Mouse (Mus musculus) erythroblast, adult 5-6 weeks (primary cell): Measurements from ENCODE around the gene Crim1. TPM values are rescaled to one million over a fixed set of nuclear protein-coding genes. Genes with fewer than 3 reads are reported as not detected.

Experiments used
- ATAC-seq: replicated peaks from 2 replicates; pipeline ENCODE4 v1.8.0; 2016; ENCODE audit warnings: moderate number of reproducible peaks, mild to moderate bottlenecking, moderate TSS enrichment, inconsistent platforms; ENCODE audit not compliant: poor library complexity, low FRiP score, severe bottlenecking
- total RNA-seq, 2 experiments: library from RNA; stranded (forward) in 1 of 2; stranded (reverse) in 1 of 2; fragments of 150-400 nt in 1 of 2; fragments of 200-764, 138-1000 nt in 1 of 2; gene quantifications; 2 replicates each; pipeline versions ENCODE4 v1.2.3 to v1.2.4; 2015 to 2017; ENCODE audit warnings: low replicate concordance in 2 of 2

Crim1 gene
- total RNA-seq, 2 experiments from 2014 or later = 1.5 to 2.2 TPM

DNA sequence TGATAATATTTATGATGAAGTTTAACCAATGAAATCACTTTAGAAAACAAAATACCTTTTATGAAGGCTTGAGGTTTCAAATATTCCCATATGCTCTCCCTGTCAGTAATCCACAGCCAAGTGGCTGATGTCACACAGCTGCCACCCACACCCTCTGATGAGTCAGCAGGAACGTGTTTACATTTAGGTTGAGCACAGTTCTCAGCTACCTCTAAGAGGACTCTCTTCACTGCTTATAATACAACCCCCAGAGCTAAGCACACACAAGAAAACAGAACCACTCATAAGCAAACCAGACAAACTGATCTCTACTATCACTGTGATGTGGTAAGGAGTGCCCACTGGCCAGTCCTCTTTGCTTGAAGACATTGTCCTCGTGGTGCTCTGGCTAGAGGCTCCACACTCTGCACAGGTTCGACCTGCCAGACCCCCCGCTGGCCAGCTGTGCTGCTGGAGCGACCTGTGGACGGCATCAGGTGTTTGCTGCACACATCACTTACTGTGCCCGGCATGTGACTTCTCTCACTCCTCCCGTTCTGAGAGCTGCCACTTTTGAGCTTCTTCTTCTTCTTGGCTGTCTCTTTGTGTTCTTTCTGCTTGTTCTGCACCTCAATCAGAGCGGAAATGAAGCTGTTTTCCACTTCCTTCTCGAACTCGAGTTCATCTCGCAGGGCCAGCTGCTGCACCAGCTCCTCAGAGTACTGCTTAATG is 200.2 kb downstream of the Crim1 start:
- ATAC-seq = peak; percentile 99

- ATAC-seq = no peak
Measured at GRCm38 (mm10) chr17:78401311-78401710, 201.3 kb downstream of the Crim1 start.

DNA sequence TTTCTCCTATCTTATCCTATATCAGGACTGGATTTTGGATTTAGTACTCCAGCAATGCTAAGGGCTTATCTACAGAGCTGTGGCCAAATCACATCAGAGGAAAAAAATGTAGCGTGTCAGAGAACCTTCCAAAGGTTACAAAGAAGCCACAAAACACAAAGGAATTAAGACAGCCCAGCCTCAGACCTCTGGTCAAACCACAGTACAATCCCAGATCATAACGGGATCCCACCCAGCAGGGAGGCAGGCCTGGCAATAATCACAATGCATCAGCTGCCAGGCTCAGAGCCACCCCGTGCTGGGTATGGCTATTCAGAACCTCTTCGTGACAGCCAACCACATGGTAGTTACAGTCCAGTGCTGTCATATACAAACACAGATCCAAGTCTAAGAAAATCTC is 201.7 kb downstream of the Crim1 start:
- ATAC-seq = no peak

GRCm38 (mm10) chr17:78402174-78402573 is 202.1 kb downstream of the Crim1 start:
- no peak for ATAC-seq

DNA sequence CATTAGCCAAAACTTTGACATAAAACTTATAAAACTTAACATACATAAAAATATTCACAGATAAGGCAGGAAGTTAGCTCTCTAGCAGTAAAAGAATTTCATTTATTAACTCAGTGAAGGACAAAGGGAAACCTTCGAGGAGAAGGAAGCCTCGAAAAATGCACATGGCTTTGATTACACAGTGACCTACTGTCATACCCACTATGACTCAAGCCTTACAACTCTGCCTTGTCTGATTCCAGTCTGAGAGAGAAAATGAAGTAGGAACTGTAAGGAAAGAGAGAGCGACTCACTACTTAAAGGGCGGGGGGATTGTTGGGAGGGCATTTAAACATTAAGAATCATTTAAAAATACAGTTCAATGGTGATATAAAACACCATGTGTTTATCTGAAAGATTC is 203.2 kb downstream of the Crim1 start:
- no peak for ATAC-seq

DNA sequence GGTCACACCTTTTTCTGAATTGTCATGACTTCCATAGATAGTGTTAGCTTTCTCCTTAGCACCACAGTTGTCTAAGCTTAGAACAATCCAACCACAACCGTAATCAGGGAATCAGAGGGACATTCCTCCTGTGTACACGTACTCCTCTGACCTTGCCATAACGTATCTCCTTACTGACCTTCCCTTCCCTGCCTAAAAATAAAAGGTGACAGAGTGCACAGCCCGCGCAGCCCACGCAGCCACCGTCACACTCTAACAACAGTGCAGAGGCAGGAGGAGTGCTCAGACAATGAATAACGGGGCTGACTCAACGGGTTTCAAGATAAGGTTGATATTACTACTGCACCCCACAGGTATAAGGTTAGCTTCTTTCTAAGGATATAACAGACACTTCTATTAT is 203.8 kb downstream of the Crim1 start:
- no peak for ATAC-seq

DNA sequence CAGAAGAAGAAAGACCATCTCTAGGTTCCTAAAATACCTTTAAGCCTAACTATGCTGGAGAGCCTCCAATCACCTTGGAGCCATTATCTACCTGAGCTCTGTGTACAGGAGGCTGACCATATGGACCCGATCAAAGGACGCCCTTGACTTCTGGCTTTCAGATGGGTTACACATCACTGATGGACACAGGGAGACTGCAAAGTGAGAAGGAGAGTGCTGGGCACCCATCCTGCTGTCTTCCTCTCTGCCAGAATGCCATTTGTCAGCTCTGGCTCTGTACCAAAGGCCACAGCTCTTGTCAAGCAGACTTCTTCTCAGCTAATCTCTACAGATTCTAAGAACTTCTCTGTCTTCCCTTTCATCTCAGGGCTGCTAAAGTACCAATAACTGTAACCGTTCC is 205.3 kb downstream of the Crim1 start:
- no peak for ATAC-seq

DNA sequence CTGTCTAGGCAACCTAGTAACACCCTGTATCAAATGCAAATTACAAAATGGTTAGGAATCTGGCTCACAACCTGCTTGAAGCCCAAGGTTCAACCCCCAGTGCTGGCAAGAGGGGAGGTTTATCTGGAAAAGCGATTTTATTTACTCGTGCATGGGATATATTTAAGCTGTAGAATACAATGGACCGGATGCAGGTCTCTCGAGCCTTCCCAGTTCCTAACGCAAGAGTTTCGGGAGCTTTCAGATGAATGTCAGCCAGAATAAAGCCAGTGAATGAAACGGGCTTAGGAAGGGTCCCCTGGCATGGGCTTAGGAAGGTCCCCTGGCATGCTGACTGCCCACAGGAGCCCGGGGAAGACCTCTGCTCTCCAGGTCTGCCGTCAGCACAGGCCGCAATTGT is 206.8 kb downstream of the Crim1 start:
- ATAC-seq = no peak

GRCm38 (mm10) chr17:78407581-78407980 is 207.5 kb downstream of the Crim1 start:
- ATAC-seq = no peak

DNA sequence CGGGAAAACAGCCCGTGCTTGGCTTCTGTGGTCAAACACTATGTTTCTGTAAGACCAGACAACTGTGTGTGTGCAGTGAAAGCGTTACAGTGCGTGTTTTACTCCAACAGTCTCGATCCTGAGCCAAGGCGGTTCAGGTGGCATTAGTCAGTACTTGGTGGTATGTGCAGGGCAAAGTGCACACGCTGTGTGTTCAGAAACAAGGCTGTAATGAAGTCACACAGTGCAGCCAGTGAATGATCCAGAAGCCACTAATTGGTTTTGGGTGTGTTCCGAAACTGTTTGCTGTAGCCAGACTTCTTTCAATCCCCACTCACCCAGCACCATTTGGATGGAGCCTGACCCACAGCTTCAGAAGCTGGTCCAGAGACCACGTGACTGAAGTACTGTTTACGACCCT is 208.3 kb downstream of the Crim1 start:
- no peak for ATAC-seq

DNA sequence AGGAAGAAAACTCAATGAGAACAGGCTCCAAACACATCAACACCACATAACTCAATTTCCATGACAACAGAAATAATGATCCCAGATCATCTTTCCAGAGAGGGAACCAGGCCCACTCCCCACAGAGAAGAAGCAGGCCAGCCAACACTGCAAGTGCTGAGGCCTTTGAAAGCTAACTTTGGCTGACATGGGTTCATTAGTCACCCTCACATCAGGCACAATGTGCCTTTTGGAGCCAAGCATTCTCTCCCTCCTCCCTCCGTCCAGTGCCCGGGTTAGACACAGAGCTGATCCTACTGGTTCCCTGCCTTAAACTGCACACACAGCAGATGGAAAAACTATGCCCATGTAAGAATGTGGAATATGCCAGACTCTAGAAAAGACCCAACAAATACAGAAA is 209.9 kb downstream of the Crim1 start:
- ATAC-seq = no peak

GRCm38 (mm10) chr17:78415255-78415654 is 215.2 kb downstream of the Crim1 start:
- no peak for ATAC-seq

DNA sequence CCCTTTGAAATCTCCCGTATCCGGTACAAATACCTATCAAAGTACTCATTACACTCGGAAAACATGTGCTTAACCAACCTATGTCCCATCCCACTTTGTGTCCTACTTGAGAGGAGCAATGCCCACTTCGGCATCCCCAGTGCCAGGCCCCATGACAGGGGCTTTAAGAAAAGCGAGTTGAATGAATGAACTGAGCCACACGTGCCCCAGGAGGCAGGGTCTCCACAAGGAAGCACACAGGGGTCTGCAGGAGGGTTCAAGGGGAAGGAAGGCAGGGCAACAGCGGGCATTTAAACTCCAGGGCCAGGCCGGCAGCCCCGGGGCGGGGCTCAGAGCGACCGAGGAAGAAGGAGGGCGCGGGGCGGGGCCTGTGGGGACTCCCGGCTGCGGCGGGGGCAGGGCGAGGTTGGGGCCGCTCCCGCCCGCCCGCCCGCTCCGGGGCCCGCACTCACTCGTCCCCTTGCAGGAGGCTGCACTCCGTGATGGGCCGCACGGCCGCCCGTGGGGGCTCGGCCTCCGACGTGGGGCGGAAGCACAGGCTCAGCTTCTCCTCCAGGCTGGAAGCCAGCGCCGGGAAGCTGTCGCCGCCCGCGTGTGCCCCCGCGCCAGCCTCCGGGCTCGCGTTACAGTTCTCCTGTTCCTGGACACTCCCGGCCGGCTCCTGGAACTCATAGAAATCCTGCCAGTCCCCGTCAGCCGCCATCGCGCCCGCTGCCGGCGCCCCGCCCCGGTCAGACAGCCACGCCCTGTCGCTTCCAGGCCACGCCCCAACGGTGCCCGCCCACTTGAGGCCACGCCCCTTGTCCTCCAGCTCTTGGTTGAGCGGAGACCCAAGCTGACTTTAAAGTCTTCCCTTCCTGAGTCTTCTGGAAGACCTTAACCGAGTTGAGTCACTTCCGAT is 217.6 kb downstream of the Crim1 start, which contains the start of gene Fez2:
Fez2 (minus strand) TSS at position 772 of the 901 bp plus-strand sequence.
- ATAC-seq = peak; percentile 94

DNA sequence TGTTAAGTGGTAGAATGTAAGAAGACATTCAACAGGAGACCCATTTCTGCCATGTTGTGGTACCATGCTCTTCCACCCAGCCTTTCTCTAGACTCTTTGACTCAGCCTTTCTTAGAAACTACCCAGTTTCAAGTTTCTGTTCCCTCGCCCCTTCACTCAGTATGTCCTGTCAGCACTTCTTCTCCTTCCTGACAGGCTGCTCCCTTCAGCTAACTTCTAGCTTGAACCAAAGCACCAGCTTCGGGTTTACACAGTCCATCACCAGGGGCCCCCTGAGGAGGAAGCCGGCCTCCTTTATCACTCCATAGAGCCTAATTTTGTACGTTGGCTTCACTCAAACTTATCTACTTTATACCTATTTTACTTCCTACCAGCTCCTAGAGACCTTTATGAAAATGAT is 219.2 kb downstream of the Crim1 start:
- ATAC-seq = no peak

DNA sequence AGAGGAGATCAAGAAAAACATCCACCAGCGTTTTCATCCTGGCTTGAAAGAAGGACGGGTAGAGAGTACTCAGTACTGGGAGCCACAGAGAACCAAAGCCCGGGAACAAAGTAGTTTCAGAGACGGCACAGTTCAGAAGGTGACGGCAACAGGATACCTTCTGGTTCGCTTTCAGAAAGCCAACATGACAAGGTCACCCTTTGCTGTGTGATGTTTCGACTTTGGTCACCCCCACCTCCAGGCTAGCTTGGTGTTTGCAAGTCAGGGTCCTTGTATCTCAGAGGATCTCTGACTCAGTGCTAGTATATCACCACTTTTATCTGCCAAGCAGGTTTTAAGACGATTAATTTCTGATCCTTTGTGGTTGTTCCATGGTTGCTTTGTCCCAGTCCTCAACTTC is 225.0 kb downstream of the Crim1 start:
- ATAC-seq = no peak

Other genes with a start within 250 kb of the Crim1 start
- gene Fez2, start 217.9 kb downstream of the Crim1 start, total RNA-seq (2015; ENCODE audit: low replicate concordance) = 1.9 and 12.7 TPM in 2 replicates
- gene Fez2, start 217.9 kb downstream of the Crim1 start, total RNA-seq (2017; ENCODE audit: low replicate concordance) = 13.2 and 14.9 TPM in 2 replicates